Mouse (Mus musculus) frontal cortex, adult 2 months (tissue): Measurements from ENCODE around the gene Samhd1. TPM values are rescaled to one million over a fixed set of nuclear protein-coding genes. Genes with fewer than 3 reads are reported as not detected.
A peak's percentile ranks its signal among the peaks of the same experiment; 100 is the strongest.

Source experiments
- DNase-seq, 2 experiments: peaks; one replicate each; pipeline ENCODE4 v3.0.0; 2022; ENCODE audit warnings: low spot score in 1 of 2; ENCODE audit errors: extremely low spot score in 1 of 2
- polyA plus RNA-seq: library from polyadenylated mRNA; depleted of rRNA; stranded (reverse); fragments of >200 nt; gene quantifications from 2 replicates; pipeline ENCODE4 v1.2.3, GENCODE M21; 2012

Samhd1 gene
- polyA plus RNA-seq, 1 experiment: 23.0 TPM

DNA sequence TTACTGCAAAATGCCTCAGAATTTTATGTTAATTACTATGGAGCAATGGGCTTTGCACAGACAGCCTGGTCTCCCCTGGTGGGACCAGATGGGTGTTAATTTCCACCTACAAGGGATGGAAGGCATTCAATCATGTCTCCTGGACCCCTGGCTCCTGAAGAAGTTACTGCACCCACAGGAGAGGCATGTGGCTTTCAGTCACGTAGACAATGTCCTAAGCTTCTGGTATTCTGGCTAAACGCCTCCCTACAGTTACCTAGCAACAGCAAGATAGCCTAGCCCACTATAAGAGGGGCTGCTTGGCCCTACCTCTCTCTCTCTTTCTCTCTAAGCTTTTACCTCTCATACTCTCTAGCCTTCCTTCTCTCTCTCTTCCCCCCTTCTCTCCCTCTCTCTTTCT, 32.8 kb downstream of the Samhd1 start:
- no peak for DNase-seq

- no peak for DNase-seq
These were observed 33.4 kb downstream of the Samhd1 start for GRCm38 (mm10) chr2:157101650-157102049.

GRCm38 (mm10) chr2:157100319-157100605, 34.8 kb downstream of the Samhd1 start:
- DNase-seq: no peak

GRCm38 (mm10) chr2:157099532-157100318, 35.3 kb downstream of the Samhd1 start:
- no peak for DNase-seq

DNA sequence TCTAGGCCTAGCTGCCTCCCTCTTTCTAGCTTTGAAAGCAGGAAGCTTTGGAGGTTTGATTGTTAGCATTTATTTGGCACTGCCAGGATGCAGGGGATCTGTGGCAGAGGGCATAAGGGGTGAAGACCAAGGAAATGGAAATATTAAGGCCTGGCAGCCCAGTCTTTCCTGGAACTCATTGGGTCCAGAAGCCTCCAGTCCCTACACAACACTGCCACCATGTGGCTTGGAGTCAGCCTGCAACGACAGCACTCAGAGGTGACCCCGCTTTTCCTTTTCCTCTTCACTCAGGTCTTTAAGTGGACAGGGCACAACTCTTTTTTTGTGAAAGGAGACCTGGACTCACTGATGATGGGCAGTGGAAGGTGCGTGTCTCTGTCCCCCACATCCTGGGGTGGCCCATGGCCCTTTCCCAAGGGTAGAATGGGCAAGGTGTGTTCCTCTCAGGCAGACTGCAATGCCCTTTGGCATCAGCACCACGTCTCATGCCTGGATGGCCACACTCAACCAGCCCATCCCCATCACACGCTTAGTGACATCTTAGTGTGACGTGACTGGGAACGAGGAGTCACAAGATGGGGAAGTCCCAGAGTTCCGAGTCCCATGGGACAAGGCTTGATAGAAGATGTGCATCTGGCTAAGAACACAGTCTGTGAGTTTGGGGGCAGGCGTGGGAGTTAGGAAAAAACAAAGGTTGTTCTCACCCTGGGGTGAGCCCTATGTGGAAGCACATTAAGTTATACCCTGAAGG, 39.9 kb downstream of the Samhd1 start:
- peak in 1 of 2 experiments; percentile 81 for DNase-seq

DNA sequence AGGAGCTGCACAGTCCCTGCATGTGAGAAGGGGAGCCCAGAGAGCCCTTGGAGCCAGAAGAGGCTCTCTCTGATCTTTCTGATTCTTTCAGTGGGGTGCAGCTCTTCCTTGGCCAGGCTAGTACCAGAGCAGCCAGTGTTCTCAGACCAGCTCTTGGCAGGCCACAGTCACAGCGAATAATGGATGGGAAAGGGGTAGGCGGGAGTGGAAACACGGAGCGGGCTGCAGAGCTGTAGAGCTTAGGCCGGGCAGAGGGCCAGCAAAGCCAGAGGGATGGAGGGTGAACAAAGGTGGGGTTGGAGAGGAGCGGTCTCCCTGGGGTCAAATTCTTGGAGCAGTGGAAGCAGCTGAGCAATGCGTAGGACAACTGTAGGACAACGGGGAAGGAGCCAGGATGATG, 43.0 kb downstream of the Samhd1 start:
- no peak for DNase-seq

DNA sequence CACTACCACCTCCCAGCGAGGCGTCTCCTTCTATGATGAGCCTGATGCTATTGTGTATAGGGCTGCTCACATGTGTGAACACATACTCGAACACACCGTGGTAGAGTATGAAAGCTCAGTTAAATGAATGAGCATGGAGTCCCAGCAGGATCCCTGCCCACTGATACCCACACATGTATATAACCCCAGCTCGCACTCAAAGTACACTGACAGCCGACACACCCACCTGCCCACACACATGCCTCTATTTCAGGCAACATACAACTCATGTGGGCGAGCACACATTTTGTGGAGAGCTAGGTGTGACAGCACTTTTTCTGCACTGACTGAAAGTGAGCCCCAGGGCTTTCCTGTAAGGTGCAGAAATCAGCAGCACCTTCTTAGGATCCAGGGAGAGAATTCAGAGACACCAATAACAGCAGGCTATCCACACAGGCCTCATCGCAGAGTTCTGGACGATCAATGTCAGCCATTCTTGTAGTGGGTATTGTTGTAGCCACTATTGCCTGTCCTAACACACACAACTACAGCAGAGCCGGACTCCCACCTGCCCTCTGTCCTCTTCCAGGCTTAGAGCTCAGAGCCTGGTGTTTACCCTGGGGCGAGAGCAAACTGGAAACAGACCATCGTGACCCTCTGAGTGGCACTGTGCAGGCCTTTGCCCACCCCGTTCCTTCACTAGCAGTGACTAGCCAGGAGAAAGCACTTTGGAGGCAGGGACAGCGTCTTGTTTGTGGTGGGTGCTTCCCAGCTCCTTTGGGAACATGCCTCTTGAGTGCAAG, 47.3 kb downstream of the Samhd1 start:
- DNase-seq: peak; percentile 80 to 81

- no peak for DNase-seq
These were observed 48.3 kb downstream of the Samhd1 start, which contains the start of gene Tldc2 for GRCm38 (mm10) chr2:157086796-157087195. Gene Tldc2, plus strand, starts transcription at chr2:157087055.

DNA sequence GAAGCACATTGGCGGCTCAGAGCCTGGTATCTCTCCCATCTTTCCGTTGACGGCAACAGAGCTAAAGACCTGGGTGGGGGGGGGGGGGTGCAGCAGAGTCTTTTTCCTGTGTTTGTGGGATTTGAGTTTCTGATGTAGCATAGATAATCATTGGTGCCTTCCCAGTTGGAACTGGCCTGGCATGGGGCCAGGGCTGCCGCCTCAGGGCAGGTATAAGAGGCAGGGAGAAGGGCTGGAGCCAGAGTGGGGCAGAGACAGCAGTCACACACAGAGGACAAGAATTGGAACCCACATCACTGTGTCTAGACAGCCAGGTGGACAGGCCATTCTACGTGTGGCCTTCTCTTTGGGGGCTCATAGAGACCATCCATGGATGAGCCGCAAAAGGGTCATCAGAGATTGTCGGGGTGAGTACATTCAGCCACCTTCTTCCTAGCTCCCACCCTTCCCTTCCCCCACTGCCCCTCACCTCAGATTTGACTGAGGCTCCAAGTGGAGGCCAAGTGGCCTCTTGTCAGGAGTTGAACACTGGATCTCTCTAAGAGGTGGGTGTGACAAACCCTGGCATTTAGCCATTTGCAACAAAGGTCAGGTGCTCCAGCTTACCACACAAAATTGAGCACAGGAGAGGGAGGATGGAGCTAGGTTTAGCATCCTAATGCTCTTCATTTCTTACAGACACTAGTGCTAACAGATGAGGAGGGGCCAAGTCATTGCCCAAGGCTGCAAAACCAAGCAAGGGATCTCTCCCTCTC, 50.1 kb downstream of the Samhd1 start:
- no peak for DNase-seq

DNA sequence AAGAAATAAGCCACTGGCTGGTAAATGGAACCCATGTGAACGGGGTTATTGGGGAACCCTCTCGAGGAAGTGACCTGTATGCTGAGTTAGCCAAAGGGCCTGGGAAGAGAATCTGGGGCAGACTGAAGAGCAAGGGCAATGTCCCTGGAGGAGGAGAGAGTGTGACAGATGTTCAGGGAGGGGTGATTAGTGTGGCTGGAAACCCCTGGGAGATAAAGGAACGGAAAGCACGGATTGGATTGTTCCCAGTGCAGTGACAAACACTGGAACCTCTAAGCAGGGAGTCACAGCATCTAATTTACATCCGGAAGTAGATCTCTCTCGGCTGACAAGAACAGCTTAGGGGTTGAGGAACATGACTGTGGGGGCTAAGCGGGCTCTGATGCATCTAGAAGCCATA, 53.1 kb downstream of the Samhd1 start:
- DNase-seq: no peak

DNA sequence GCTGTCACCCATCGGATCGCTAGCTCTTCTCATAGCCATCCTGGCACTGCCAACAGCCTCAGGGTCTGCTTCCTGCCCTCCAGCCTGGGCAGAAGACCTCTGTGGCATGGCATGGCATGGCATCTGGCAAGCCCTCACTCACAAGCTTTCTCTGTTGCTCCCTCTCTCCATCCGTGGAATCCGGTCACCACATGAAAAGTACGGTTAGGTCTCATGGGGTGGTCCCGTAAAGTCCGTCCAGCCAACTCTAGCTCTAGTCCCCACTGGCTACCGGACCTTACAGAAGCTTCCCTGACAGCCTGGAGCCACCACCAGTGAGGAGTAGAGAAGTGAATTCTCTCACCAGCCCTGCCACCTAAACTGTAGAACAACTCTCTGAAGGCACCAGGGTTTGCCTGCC, 53.7 kb downstream of the Samhd1 start:
- DNase-seq: no peak

DNA sequence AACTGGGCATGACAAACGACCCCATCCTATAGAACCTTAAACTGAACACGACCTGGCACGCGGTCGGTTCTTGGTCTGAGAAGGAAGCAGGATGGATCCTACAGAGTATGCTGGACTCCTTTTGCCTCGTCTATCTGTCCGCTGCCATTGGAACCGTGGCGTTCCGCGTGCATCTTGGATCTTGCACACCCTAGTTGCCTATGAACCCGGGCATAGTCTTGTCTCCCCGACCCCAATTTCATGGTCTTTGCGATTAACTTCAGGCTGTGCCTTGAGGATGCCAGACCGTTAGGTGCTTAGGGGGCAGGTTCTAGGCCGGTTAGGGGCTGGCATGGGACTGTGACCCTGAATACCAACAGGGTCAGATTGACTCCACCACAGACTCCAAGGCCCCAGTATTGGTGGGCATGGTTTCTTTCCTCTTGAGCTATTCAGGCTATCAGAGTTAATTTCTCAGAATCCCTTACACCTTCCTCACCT, 55.3 kb downstream of the Samhd1 start:
- DNase-seq: no peak

GRCm38 (mm10) chr2:157078793-157079700, 56.0 kb downstream of the Samhd1 start, which contains the start of gene Soga1:
Gene Soga1, minus strand, starts transcription at chr2:157079254.
- peak in 1 of 2 experiments; percentile 75 for DNase-seq

DNA sequence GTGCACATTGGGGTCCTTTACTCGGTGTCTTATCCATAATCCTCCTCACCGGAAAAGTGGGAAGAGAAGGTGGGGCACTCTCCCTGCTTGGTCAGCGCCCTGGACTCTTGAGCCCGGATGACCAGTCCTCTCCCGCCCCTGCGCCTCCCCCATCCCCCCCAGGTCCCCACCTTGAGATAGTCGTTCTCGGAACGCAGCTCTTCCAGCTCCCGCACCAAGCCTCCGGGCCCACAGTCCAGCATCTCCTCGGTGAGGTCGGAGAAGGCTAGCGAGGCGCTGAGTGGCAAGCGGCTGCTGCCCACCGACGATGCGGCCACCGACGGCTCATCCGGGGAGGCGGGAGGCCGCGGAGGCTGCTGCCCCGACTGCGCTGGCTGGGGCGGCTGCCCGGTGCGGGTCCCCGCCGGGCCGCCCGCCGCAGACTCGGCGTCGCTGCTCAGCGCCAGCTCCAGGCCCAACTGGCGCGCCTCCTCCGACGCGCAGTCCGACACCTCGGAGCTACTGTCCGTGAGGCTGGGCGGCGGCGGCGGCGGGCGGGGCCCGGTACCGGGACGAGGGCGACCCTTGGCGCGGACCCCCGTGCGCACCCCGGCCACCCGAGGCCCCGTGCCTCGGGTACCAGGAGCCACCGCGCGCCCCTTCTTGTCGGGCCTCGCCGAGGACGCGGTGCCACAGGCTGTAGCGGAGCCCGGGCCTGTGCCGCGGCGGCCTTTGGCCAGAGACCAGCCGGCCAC, 56.8 kb downstream of the Samhd1 start:
- no peak for DNase-seq

DNA sequence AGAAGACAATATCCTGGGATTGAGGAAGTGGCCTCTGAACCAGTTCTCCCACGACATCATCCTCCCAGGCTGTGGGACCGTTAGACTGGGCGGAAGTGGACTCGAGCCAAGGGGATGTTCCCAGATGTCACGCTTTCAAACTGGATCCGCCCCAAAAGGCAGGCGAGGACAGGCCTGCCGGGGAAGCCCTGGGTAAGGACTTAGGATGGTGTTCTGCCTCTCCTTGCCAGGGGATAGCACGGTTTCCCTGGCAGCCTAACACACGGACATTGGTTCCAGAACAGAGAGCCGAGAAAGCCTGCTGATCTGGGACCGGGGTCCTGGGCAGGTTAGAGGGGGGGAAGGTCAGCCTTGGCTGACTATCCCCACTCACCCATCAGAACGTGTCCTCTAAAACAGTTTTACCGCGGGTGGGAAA, 57.4 kb downstream of the Samhd1 start:
- DNase-seq: peak in 1 of 2 experiments; percentile 69

DNA sequence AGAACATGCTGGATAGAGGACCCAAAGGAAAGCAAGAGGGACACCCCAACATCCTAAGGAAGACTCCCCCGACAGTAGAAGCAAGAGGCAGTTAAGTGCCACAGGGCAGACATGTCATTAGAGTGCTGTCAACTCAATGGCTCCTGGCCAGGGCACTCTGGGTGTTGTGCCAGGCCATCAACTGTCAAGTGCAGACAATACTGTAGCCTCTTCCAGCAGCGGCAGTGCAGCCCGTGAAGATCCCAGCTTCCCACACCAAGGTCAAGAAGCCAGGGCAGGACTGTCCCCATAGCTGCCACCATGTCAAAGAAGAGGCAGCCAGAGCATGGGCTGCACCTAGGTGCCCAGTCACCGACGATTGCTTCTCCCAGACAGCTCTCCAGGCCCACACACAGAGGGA, 57.9 kb downstream of the Samhd1 start:
- no peak for DNase-seq

DNA sequence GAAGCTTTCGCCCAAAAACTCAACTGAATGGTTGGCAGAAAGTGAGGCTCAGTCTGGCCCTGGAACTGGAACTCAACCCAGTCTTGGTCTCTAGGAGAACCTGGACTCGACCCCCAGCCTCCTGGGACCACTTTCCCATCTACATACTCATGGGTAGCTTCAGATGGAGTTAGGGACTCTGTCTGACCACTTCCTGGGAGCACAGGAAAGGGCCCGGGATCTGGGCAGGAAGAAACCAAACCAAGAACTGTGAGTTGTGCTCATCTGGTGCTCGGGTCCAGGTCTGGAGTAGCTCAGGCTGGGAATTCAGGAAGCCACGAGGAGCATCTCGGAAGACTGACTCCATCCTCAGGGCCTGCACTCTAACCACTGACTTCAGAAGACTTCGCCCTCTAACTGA, 58.5 kb downstream of the Samhd1 start:
- DNase-seq: no peak

GRCm38 (mm10) chr2:157075685-157076084, 59.4 kb downstream of the Samhd1 start:
- no peak for DNase-seq

- DNase-seq: no peak
These were observed 59.8 kb downstream of the Samhd1 start for GRCm38 (mm10) chr2:157075226-157075625.
